Mouse (Mus musculus): ENCODE data around the gene Dexi. TPM values are rescaled to one million over a fixed set of nuclear protein-coding genes. Genes with fewer than 3 reads are reported as not detected.

Dexi gene
- polyA plus RNA-seq (2014; fragmentation: Nextera tagmentation; extraction: Ambion mirVana) = 29.0 and 32.2 TPM in 2 replicates

DNA sequence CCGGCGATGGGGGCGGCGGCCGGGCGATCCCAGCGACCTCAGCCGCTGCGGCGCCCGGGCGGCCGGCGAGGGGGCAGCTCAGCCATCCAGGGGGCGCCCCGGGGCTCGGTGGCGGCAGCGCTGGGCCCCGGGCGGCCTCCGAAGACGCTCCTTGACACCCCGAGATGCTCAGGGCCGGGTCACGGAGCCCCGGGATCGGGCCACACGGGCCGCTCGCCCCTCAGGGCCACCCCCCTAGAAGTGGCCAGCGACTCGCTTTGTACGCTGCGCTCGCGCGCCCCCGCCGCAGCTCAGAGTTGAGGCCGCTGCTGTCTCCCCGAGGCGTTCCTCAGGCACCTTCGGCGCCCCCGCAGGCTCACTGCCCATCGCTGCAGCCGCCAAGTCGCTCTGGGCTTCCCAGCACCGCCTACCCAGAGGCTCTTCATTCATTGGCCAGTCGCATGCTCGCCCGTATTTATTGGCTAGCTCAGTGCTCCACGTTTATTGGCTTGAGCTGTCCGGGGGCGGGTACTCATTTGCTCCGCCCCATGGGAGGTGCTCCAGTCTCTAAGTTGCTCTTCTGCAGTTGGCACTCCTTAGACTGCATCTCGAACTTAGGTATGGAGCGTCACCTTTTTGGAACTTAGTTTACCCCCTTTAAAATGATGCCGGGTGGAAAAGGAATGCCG is at the start of gene Dexi:
Gene Dexi (minus strand): TSS at position 357 of the 668 bp plus-strand sequence.
- Histone ChIP-seq H3K36me3 (ENCODE audit: insufficient read depth) (peaks cover 3% of the 10 kb centered on the region; the same call in 1 of the 2 replicates), H3K9me3 (ENCODE audit: low read depth, low read length) (no peaks in the 10 kb centered on the region), H3K4me3 (ENCODE audit: low read depth, low read length) (peak within 1 kb of the TSS; percentile 83), H3K27me3 (ENCODE audit: insufficient read depth, low read length) (no peaks in the 10 kb centered on the region), H3K4me1 (ENCODE audit: insufficient read depth) (peaks cover 10% of the 10 kb centered on the region), H3K9ac (peak within 1 kb of the TSS; percentile 86), H3K4me2 (peak within 1 kb of the TSS; percentile 94), H3K27ac (ENCODE audit: low read depth) (peak within 1 kb of the TSS; percentile 88)
- peak; percentile 14; the same call in 1 of the 2 replicates for TF ChIP-seq CTCF (IDR thresholded peaks at IDR 0.05; ENCODE audit: low read depth)
- ATAC-seq (ENCODE audit: insufficient read depth) (peak; percentile 94), DNase-seq (peak; percentile 99)
- under 1% methylated on average over 58 of the region's 61 CpGs for WGBS

DNA sequence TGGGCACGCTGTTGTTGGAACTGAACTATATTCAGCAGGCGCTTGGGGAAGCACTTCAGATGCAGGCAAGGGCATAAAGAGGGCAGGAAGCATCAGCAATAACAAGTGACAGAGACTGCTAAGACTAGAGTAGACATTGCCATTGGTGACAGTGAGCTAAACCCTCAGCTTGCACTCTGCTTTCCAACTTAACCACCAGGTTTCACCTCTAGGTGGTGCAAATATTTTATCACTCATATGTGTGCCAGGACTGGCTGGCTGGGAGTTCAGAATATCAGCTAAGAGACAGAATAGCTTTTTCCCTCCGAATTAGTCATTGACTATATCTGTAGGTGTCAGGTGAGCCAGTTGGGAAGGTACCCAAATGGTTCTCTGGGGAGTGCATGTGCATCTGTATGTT is 43.7 kb upstream of the Dexi start:
- Histone ChIP-seq H3K27me3 (ENCODE audit: insufficient read depth, low read length) (no peaks in the 10 kb centered on the region), H3K4me3 (ENCODE audit: low read depth, low read length) (no peak overlapping the region), H3K4me2 (no peak overlapping the region), H3K27ac (ENCODE audit: low read depth) (no peak overlapping the region), H3K9ac (no peak overlapping the region), H3K4me1 (ENCODE audit: insufficient read depth) (no peaks in the 10 kb centered on the region), H3K36me3 (ENCODE audit: insufficient read depth) (peaks cover 10% of the 10 kb centered on the region; the same call in 1 of the 2 replicates), H3K9me3 (ENCODE audit: low read depth, low read length) (no peaks in the 10 kb centered on the region)
- WGBS = 72% methylated on average over 3 of the region's 3 CpGs
- TF ChIP-seq CTCF (IDR thresholded peaks at IDR 0.05; ENCODE audit: low read depth) = peak; percentile 53
- ATAC-seq (ENCODE audit: insufficient read depth) (no peak), DNase-seq (peak; percentile 57)

DNA sequence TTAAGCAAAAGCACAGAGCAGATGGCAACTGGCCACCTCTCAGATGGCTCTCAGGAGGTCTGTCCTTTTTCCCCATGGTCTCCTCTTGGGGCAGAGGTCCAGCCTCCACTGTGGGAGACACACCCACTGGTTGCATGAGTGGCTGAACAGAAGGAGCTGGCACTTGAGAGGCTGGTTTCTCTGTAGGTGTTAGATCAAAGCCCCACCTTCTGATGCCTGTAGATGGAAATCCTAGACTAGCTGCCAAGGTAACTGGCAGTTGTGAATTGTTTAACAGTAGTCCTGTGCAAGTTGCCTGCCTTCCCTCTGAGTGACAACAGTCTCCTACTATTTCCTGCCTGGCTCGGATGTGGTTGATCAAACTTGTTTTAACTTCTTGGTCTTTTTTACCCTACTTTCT is 42.3 kb upstream of the Dexi start:
- ATAC-seq (ENCODE audit: insufficient read depth) (no peak), DNase-seq (no peak)
- Histone ChIP-seq H3K4me3 (ENCODE audit: low read depth, low read length) (no peak overlapping the region), H3K9ac (no peak overlapping the region), H3K27ac (ENCODE audit: low read depth) (no peak overlapping the region), H3K4me2 (no peak overlapping the region), H3K4me1 (ENCODE audit: insufficient read depth) (no peaks in the 10 kb centered on the region), H3K36me3 (ENCODE audit: insufficient read depth) (peaks cover 24% of the 10 kb centered on the region), H3K9me3 (ENCODE audit: low read depth, low read length) (no peaks in the 10 kb centered on the region), H3K27me3 (ENCODE audit: insufficient read depth, low read length) (no peaks in the 10 kb centered on the region)
- WGBS = 63% methylated on average over 1 of the region's 1 CpGs
- TF ChIP-seq CTCF (IDR thresholded peaks at IDR 0.05; ENCODE audit: low read depth) = no peak

DNA sequence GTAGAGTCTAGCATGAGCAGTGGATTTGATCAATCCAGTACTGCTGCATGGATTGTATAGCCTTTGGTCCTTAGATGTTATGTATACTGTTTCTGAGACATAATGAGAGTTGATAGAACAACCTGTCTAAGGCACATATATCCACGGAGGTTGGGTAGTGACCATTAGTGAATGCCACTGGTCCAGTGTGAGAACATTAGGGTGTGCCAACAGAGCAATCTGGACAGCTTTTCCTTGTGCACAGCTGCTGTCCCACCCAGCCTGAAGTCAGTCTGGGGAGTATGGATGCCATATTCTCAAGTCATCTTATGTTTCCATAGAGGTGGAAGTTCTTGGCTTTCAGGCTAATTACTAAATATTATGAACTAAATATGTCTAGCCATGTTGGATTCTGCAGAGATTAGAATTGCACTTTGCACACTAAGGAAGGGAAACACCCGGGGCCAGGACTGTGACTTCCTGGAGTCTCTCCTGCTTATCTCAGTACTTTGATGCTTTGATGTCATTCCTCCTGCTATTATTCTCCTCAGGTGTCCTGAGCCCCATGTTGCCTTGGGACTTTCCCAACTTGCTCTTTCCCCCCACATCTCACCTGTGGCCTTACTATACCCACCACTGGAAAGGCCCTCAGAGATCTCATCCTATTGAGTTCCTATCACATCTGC is 38.5 kb upstream of the Dexi start:
- TF ChIP-seq CTCF (IDR thresholded peaks at IDR 0.05; ENCODE audit: low read depth) = no peak
- no peaks in the 10 kb centered on the region for H3K4me1 ChIP-seq (ENCODE audit: insufficient read depth)
- H3K4me3 ChIP-seq (ENCODE audit: low read depth, low read length) = no peak overlapping the region
- DNase-seq = no peak
- H3K9me3 ChIP-seq (ENCODE audit: low read depth, low read length) = no peaks in the 10 kb centered on the region
- peaks cover 45% of the 10 kb centered on the region for H3K36me3 ChIP-seq (ENCODE audit: insufficient read depth)
- H3K4me2 ChIP-seq = no peak overlapping the region
- ATAC-seq (ENCODE audit: insufficient read depth) = no peak
- no peaks in the 10 kb centered on the region for H3K27me3 ChIP-seq (ENCODE audit: insufficient read depth, low read length)
- H3K9ac ChIP-seq = no peak overlapping the region
- 65% methylated on average over 2 of the region's 2 CpGs for WGBS
- H3K27ac ChIP-seq (ENCODE audit: low read depth) = no peak overlapping the region

DNA sequence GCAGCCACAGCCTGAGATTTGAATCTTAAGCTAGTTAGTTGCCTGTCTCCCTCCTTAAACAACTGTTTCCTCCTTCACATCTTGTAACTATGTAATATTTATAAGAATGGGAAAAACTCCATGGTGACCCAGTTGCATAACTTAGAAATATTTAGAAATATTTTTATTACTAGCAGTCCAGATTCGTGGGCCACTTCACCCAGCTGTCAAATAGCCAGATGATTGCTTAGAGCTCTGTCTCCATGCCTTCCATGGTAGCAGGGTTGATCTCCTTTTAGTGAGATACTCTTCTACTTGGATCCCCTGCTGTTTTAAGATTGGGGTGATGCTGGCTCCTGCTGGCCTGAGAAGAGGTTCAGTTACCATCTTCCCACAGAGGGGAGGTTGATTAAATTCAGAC is 35.5 kb upstream of the Dexi start:
- WGBS = 56% methylated on average over 1 of the region's 1 CpGs
- H3K27ac ChIP-seq (ENCODE audit: low read depth) = no peak overlapping the region
- no peak for DNase-seq
- H3K36me3 ChIP-seq (ENCODE audit: insufficient read depth) = peaks cover 58% of the 10 kb centered on the region
- no peaks in the 10 kb centered on the region for H3K9me3 ChIP-seq (ENCODE audit: low read depth, low read length)
- H3K9ac ChIP-seq = no peak overlapping the region
- H3K27me3 ChIP-seq (ENCODE audit: insufficient read depth, low read length) = no peaks in the 10 kb centered on the region
- TF ChIP-seq CTCF (IDR thresholded peaks at IDR 0.05; ENCODE audit: low read depth) = no peak
- H3K4me2 ChIP-seq = no peak overlapping the region
- H3K4me1 ChIP-seq (ENCODE audit: insufficient read depth) = no peaks in the 10 kb centered on the region
- H3K4me3 ChIP-seq (ENCODE audit: low read depth, low read length) = no peak overlapping the region
- no peak for ATAC-seq (ENCODE audit: insufficient read depth)

DNA sequence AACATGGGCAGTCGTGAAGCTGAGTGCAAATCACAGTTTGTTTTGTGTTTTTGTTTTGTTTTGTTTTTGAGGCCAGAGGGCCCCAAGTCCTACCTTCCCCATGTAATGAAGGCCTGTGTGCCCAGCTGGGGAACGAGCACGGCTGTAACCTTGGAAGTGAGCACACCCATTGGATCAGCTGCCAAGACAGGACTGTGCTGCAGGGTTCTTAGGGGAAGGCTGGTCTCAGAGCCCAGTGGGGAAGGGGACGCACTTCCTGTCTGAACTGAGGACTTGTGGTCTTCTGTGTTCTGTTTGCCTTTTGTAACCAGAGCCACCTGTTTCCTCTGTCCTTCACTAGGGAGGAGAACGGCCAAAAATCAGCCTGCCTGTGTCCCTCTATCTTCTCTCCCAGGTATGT is 34.7 kb upstream of the Dexi start:
- no peak for DNase-seq
- Histone ChIP-seq H3K36me3 (ENCODE audit: insufficient read depth) (peaks cover 66% of the 10 kb centered on the region), H3K4me1 (ENCODE audit: insufficient read depth) (no peaks in the 10 kb centered on the region)

DNA sequence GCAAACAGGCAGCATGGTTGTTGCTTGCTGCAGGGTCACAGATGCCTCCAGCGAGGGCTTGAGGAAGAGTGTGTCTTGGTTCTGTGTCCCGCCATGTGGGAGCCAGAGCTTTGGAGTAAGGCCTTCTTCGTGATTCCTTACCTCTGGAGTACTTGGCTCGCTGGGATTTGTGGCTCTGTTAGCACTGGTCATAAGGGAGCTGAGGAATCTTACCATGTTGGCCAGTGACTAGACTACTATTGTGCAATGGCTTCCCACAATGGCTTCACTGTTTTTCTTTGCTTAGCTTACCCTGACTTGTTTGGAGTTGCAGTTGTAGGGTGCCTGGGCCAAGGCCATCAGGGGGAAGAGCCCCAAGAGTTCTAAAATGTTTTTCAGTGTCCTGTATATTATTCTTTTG is 33.1 kb upstream of the Dexi start:
- Histone ChIP-seq H3K27me3 (ENCODE audit: insufficient read depth, low read length) (no peaks in the 10 kb centered on the region), H3K4me3 (ENCODE audit: low read depth, low read length) (no peak overlapping the region), H3K4me2 (no peak overlapping the region), H3K4me1 (ENCODE audit: insufficient read depth) (no peaks in the 10 kb centered on the region), H3K27ac (ENCODE audit: low read depth) (no peak overlapping the region), H3K36me3 (ENCODE audit: insufficient read depth) (peaks cover 56% of the 10 kb centered on the region), H3K9me3 (ENCODE audit: low read depth, low read length) (no peaks in the 10 kb centered on the region), H3K9ac (no peak overlapping the region)
- ATAC-seq (ENCODE audit: insufficient read depth) (no peak), DNase-seq (no peak)
- WGBS = 90% methylated on average over 4 of the region's 4 CpGs
- TF ChIP-seq CTCF (IDR thresholded peaks at IDR 0.05; ENCODE audit: low read depth) = no peak

More for the DNA sequence above, 34.7 kb upstream of the Dexi start:
- no peak for ATAC-seq (ENCODE audit: insufficient read depth)
- WGBS = 67% methylated on average over 5 of the region's 5 CpGs
- Histone ChIP-seq H3K27ac (ENCODE audit: low read depth) (no peak overlapping the region), H3K9ac (no peak overlapping the region), H3K4me3 (ENCODE audit: low read depth, low read length) (no peak overlapping the region), H3K4me2 (no peak overlapping the region), H3K27me3 (ENCODE audit: insufficient read depth, low read length) (no peaks in the 10 kb centered on the region), H3K9me3 (ENCODE audit: low read depth, low read length) (no peaks in the 10 kb centered on the region)
- no peak for TF ChIP-seq CTCF (IDR thresholded peaks at IDR 0.05; ENCODE audit: low read depth)

Data from lung, embryonic 14.5 days (tissue).